Mouse (Mus musculus) midbrain, embryonic 15.5 days (tissue): Measurements from ENCODE around the gene Neurl4. TPM values are rescaled to one million over a fixed set of nuclear protein-coding genes. Genes with fewer than 3 reads are reported as not detected.
A peak's percentile ranks its signal among the peaks of the same experiment; 100 is the strongest.
"Not testable (repeated sequence)": the region's sequence is repeated elsewhere in the genome, so short reads cannot be mapped to it uniquely, and the experiment has no call there.

ENCODE experiments used
- ATAC-seq: fragments of 200-750 bp; cut with Nextera tagmentation; replicated peaks from 2 replicates; pipeline ENCODE4 v1.8.0; 2017; ENCODE audit warnings: moderate TSS enrichment
- H3K27ac ChIP-seq: fragments of 300-500 bp; sonication (generic); 2 replicates; pipeline ENCODE4 v1.5.1; 2015; ENCODE audit warnings: mild to moderate bottlenecking, inconsistent platforms
- H3K27me3 ChIP-seq: fragments of 300-500 bp; sonication (generic); replicated peaks from 2 replicates; pipeline ENCODE4 v1.6.1; 2015; ENCODE audit warnings: inconsistent platforms
- H3K36me3 ChIP-seq: fragments of 300-500 bp; sonication (generic); replicated peaks from 2 replicates; pipeline ENCODE4 v1.6.1; 2015; ENCODE audit warnings: inconsistent platforms
- H3K4me1 ChIP-seq: fragments of 300-500 bp; sonication (generic); 2 replicates; pipeline ENCODE4 v1.6.1; 2015; ENCODE audit warnings: inconsistent platforms
- H3K4me2 ChIP-seq: fragments of 300-500 bp; sonication (generic); 2 replicates; pipeline ENCODE4 v1.6.1; 2015; ENCODE audit warnings: inconsistent platforms, mild to moderate bottlenecking, moderate library complexity
- H3K4me3 ChIP-seq: fragments of 300-500 bp; sonication (generic); 2 replicates; pipeline ENCODE4 v1.5.1; 2015; ENCODE audit warnings: mild to moderate bottlenecking, inconsistent platforms
- H3K9ac ChIP-seq: fragments of 300-500 bp; sonication (generic); 2 replicates; pipeline ENCODE4 v1.6.1; 2015; ENCODE audit warnings: mild to moderate bottlenecking, inconsistent platforms
- H3K9me3 ChIP-seq: fragments of 300-500 bp; sonication (generic); 2 replicates; pipeline ENCODE4 v1.6.1; 2016; ENCODE audit warnings: inconsistent platforms
- WGBS: fragments of 180-500 bp; shearing (Covaris S2); methylation state at CpG from one replicate; pipeline ENCODE4 v1.1.7; 2015; ENCODE audit warnings: mixed read lengths; 5-methylcytosine and 5-hydroxymethylcytosine counted together
- polyA plus RNA-seq: library from polyadenylated mRNA; unstranded; fragments of >200 nt; fragmentation: Nextera tagmentation; extraction: Ambion mirVana; gene quantifications from 2 replicates; pipeline ENCODE4 v1.2.1, GENCODE M21; 2015

The Neurl4 gene
- polyA plus RNA-seq, 1 experiment from 2014 or later: 23.2 TPM

GRCm38 (mm10) chr11:69910177-69910576 is 9.3 kb downstream of the Neurl4 start:
- WGBS: 96% methylated on average over 8 of the region's 8 CpGs
- H3K4me1 ChIP-seq: peaks cover 17% of the 10 kb centered on the region
- H3K27ac ChIP-seq: no peak overlapping the region
- H3K36me3 ChIP-seq: peaks cover 76% of the 10 kb centered on the region
- H3K4me2 ChIP-seq: no peak overlapping the region
- H3K9ac ChIP-seq: no peak overlapping the region
- no peak overlapping the region for H3K4me3 ChIP-seq
- no peaks in the 10 kb centered on the region for H3K27me3 ChIP-seq
- no peak for ATAC-seq
- no peaks in the 10 kb centered on the region for H3K9me3 ChIP-seq

DNA sequence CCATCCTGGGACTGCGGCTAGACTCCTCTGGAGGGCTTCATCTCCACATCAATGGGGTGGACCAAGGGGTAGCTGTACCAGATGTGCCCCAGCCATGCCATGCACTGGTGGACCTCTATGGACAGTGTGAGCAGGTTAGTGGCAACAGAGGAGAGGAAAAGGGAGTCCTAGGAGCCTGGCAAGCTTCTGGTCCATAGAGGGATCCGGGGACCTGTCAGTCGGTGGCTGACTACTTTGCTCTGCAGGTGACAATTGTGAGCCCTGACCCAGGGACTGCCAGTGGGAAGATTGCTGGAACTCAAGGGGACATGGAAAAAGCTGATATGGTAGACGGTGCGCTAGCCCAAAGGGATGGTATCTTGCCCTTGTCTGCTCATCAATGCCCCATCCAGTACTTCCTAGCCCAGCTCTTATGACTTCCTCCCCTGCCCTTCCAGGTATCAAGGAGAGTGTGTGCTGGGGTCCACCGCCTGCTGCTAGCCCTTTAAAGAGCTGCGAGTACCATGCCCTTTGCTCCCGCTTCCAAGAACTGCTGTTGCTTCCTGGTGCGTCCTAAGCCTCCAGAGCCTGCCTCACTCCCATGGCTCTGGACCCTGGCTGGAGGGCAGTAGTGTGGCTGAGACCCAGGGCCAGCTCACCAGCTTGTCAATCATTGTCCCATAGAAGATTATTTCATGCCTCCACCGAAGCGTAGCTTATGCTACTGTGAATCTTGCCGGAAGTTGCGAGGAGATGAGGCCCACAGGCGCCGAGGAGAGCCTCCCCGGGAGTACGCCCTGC is 10.1 kb downstream of the Neurl4 start:
- Histone ChIP-seq H3K27ac (no peak overlapping the region), H3K27me3 (no peaks in the 10 kb centered on the region), H3K4me3 (no peak overlapping the region), H3K4me2 (no peak overlapping the region), H3K9ac (no peak overlapping the region), H3K4me1 (peaks cover 25% of the 10 kb centered on the region), H3K36me3 (peaks cover 76% of the 10 kb centered on the region), H3K9me3 (no peaks in the 10 kb centered on the region)
- WGBS: 92% methylated on average over 17 of the region's 17 CpGs
- ATAC-seq: no peak

DNA sequence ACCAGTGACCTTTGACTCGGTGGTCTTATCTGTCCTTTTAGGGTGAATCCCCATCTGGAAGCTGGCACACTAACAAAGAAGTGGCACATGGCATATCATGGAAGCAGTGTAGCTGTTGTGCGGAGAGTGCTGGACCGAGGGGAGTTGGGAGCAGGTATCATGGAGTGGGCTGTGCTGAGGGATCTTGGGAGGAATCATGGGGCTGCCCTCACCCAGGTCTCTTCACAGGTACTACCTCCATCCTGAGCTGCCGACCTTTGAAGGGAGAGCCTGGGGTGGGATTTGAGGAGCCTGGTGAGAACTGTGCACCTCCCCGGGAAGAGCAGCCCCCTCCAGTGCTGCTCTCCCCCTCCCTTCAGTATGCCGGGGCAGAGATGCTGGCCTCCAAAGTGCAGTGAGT is 10.8 kb downstream of the Neurl4 start:
- Histone ChIP-seq H3K36me3 (peaks cover 76% of the 10 kb centered on the region), H3K4me2 (no peak overlapping the region), H3K4me3 (no peak overlapping the region), H3K27me3 (no peaks in the 10 kb centered on the region), H3K9ac (no peak overlapping the region), H3K9me3 (no peaks in the 10 kb centered on the region), H3K27ac (no peak overlapping the region), H3K4me1 (peaks cover 27% of the 10 kb centered on the region)
- ATAC-seq: no peak
- 91% methylated on average over 6 of the region's 6 CpGs for WGBS

GRCm38 (mm10) chr11:69912716-69913530 is 12.1 kb downstream of the Neurl4 start:
- no peak overlapping the region for H3K9ac ChIP-seq
- peak overlapping the region; percentile 89 for H3K4me3 ChIP-seq
- 0 out of 2 replicates have a peak overlapping the region, but pooled peaks have one; percentile 92 for H3K27ac ChIP-seq
- WGBS: 81% methylated on average over 15 of the region's 15 CpGs
- ATAC-seq: peak; percentile 25
- H3K36me3 ChIP-seq: peaks cover 76% of the 10 kb centered on the region
- H3K4me1 ChIP-seq: peaks cover 27% of the 10 kb centered on the region
- no peaks in the 10 kb centered on the region for H3K27me3 ChIP-seq
- H3K4me2 ChIP-seq: peak overlapping the region; percentile 99
- no peaks in the 10 kb centered on the region for H3K9me3 ChIP-seq

GRCm38 (mm10) chr11:69913554-69914371 is 12.9 kb downstream of the Neurl4 start, which contains the start of gene Gps2:
Gene Gps2 (plus strand): TSS chr11:69913888.
- H3K4me2 ChIP-seq: peak within 1 kb of the TSS; percentile 99
- peak within 1 kb of the TSS; percentile 89 for H3K9ac ChIP-seq
- H3K27ac ChIP-seq: peak within 1 kb of the TSS; percentile 92
- peaks cover 31% of the 10 kb centered on the region for H3K4me1 ChIP-seq
- H3K36me3 ChIP-seq: peaks cover 74% of the 10 kb centered on the region
- no peaks in the 10 kb centered on the region for H3K9me3 ChIP-seq
- no peaks in the 10 kb centered on the region for H3K27me3 ChIP-seq
- peak within 1 kb of the TSS; percentile 89 for H3K4me3 ChIP-seq
- WGBS: 2% methylated on average over 54 of the region's 61 CpGs
- ATAC-seq: peak; percentile 91

GRCm38 (mm10) chr11:69914372-69914764 is 13.5 kb downstream of the Neurl4 start:
- no peaks in the 10 kb centered on the region for H3K27me3 ChIP-seq
- peak overlapping the region; percentile 89 for H3K4me3 ChIP-seq
- ATAC-seq: no peak; the same call in 1 of the 2 replicates
- 2% methylated on average over 17 of the region's 17 CpGs for WGBS
- H3K9ac ChIP-seq: peak overlapping the region; percentile 89
- H3K4me1 ChIP-seq: peaks cover 37% of the 10 kb centered on the region
- H3K4me2 ChIP-seq: peak overlapping the region; percentile 99
- H3K9me3 ChIP-seq: no peaks in the 10 kb centered on the region
- peak overlapping the region; percentile 92 for H3K27ac ChIP-seq
- H3K36me3 ChIP-seq: peaks cover 68% of the 10 kb centered on the region

DNA sequence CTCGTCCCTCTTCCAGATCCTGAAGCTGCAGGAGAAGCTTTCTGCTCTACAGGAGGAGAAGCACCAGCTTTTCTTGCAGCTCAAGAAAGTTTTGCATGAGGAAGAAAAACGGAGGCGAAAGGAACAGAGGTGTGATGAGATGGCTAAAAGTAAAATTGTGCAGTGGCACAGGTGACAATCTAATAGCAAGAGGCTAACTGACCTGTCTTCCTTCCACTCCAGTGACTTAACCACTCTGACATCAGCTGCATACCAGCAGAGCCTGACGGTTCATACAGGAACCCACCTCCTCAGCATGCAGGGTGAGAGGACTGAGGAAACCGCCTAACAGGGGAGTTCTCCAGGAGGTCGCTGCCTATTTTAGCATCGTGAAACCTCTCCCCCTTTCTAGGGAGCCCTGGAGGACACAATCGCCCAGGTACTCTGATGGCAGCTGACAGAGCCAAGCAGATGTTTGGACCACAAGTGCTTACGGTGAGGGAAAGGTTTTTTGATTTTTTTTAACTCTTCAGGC is 14.1 kb downstream of the Neurl4 start:
- H3K9me3 ChIP-seq: no peaks in the 10 kb centered on the region
- H3K9ac ChIP-seq: peak overlapping the region; percentile 89
- H3K27me3 ChIP-seq: no peaks in the 10 kb centered on the region
- H3K4me3 ChIP-seq: peak overlapping the region; percentile 89
- peaks cover 62% of the 10 kb centered on the region for H3K36me3 ChIP-seq
- H3K27ac ChIP-seq: no peak overlapping the region
- H3K4me1 ChIP-seq: peaks cover 43% of the 10 kb centered on the region
- peak overlapping the region; percentile 99 for H3K4me2 ChIP-seq
- WGBS: 43% methylated on average over 9 of the region's 9 CpGs
- no peak for ATAC-seq

DNA sequence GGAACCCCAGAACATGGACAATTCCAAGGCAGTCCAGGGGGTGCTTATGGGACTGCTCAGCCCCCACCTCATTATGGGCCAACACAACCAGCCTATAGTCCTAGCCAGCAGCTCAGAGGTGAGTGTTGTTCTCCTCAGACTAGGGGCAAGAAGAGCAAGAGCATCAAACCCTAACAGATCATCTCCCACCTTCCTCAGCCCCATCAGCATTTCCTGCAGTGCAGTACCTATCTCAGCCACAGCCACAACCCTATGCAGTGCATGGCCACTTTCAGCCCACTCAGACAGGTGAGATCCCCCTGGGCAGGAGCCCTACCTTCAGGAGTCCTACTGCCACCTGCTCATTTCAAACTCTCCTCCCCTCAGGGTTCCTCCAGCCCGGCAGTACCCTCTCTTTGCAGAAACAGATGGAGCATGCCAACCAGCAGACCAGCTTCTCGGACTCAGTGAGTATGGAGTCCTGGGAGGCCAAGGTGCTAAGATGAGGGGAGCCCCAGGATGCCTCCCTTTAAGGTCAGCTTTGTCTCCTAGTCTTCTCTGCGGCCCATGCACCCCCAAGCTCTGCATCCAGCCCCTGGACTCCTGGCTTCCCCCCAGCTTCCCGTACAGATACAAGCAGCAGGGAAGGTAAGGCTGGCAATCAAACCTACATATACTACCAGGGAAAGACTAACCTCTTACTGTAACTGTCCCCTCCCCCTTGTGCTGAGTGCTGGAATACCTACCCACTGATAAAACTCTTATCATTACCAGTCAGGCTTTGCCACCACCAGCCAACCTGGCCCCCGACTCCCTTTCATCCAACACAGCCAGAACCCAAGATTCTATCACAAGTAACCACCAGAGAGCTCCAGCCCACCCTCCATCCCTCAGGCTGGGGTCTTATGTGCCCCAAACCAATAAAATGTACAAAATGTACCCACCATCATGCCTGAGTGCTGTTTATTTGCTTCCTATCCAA is 15.1 kb downstream of the Neurl4 start:
- Histone ChIP-seq H3K27me3 (no peaks in the 10 kb centered on the region), H3K27ac (no peak overlapping the region), H3K36me3 (peaks cover 53% of the 10 kb centered on the region), H3K9me3 (no peaks in the 10 kb centered on the region), H3K4me3 (no peak overlapping the region), H3K4me1 (peaks cover 47% of the 10 kb centered on the region), H3K9ac (no peak overlapping the region), H3K4me2 (no peak overlapping the region)
- 70% methylated on average over 5 of the region's 5 CpGs for WGBS
- ATAC-seq: no peak

GRCm38 (mm10) chr11:69916652-69917378 is 15.9 kb downstream of the Neurl4 start:
- H3K27ac ChIP-seq, H3K9ac ChIP-seq, H3K4me3 ChIP-seq, H3K4me2 ChIP-seq, H3K9me3 ChIP-seq, H3K27me3 ChIP-seq, ATAC-seq: not testable (repeated sequence)
- WGBS: 64% methylated on average over 7 of the region's 7 CpGs
- Histone ChIP-seq H3K4me1 (peaks cover 47% of the 10 kb centered on the region), H3K36me3 (peaks cover 45% of the 10 kb centered on the region)

DNA sequence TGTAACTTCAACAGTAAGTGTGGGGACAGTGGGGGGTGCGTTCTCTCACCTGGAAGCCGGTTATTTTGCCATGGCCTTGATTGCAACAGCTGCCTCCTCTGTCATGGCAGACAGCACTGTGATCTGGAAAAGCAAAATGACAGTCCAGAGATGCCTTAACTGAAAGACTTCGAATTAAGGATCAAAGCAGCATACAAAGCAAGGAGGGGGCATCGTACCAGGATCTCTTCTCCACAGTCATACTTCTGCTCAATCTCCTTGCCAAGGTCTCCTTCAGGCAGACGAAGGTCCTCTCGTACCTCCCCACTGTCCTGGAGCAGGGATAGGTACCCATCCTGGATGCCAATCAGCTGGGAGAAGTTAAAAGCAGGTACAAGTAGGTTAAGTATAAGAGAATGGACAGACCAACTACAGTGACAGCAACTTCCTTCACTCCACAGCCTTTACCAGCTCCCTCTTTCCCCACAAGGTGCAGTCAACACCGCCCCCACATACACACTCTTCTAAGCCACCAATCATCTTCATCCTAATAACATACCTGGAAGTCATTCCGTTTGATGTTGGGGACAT is 16.6 kb downstream of the Neurl4 start:
- peaks cover 38% of the 10 kb centered on the region; the same call in 1 of the 2 replicates for H3K36me3 ChIP-seq
- ATAC-seq: no peak

More for the DNA sequence above, 16.6 kb downstream of the Neurl4 start:
- H3K4me1 ChIP-seq: peaks cover 52% of the 10 kb centered on the region
- H3K4me2 ChIP-seq: no peak overlapping the region
- no peak overlapping the region for H3K27ac ChIP-seq
- WGBS: 90% methylated on average over 8 of the region's 8 CpGs
- H3K9me3 ChIP-seq: no peaks in the 10 kb centered on the region
- no peak overlapping the region for H3K9ac ChIP-seq
- no peaks in the 10 kb centered on the region for H3K27me3 ChIP-seq
- H3K4me3 ChIP-seq: no peak overlapping the region
